Mouse (Mus musculus): ENCODE measurements at regions not wholly inside any gene's neighbourhood (a gene's known extent, or its start where the extent isn't known, plus 50 kb on each side); places are given as distances from the start of the nearest gene placed in this dataset.

DNA sequence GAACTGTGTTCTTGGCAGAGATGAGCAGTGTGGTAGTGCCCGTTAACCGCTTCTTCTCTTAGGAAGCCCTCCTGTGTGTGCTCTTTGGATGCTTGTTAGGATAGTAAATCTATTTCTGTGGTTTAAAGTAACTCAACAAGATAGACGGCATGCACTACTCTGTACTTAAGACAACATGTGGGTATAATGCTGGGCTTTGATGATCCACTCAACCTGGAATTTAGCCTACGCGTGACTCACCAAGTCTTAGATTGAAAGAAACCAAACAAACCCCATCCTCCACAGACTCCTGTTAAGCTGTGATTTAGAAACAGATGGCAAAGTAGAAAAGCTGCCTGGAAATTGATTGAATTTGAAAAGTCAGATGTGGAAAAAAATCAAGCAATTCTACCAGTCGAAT is 673.5 kb downstream of the Olfm4 start:
- no peak for DNase-seq

DNA sequence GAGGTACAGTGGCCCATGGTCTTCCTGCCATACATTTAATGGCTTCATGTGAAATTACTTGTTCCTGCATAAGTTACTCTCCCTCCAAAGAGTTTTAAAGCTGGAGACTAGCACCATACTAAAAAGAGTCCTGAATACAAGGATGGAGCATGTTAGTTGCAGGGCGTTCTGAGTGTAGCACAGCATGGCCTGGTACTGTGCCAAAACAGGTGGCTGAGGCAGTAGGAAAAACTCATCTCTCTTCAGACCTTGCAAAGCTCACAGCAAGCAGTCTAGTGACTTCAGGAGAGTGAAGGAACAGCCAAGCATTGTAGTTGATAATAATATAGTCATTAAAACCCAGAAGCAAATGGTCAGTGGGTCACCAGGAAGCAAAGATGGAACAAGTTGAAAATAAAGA is 699.0 kb downstream of the Olfm4 start:
- DNase-seq = no peak

DNA sequence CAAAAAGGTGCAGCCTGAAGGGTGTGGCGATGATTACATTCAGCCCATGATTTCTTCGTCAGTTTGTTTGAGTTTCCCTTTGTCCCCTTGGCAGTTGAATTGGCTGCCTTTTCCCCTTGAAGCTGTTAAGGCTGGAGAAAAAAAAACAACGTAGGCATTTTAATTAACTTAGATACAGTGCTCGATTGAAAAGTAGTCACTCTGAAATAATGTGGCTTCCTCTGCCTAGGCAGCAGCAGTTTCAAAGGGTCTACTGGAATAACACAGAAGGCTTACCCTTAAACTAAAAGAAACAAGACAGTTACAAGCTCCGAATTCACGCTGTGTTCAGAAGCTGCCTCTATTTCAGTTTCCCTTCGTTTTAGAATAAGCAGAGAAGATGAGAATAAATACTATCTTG is 699.4 kb downstream of the Olfm4 start:
- no peak for DNase-seq

DNA sequence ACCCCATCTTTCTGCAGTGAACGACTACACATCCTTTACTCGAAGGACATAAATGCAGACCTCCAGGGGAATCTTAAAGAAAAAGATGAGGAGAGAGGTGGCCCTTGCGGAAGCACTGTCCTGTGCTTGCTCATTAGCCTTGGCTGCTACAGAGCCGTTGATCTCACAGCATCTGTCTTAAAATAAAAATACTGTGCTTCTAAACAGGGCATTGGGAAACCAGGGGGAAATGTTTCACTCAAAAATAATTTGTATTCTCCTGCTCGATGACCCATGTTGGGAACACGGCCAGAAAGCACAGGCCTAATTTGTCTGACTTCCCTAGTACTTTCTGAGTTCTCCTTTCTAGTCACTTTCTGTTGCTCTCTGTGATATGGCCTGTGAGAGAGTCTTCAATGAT is 699.8 kb downstream of the Olfm4 start:
- peak; percentile 14 for DNase-seq

DNA sequence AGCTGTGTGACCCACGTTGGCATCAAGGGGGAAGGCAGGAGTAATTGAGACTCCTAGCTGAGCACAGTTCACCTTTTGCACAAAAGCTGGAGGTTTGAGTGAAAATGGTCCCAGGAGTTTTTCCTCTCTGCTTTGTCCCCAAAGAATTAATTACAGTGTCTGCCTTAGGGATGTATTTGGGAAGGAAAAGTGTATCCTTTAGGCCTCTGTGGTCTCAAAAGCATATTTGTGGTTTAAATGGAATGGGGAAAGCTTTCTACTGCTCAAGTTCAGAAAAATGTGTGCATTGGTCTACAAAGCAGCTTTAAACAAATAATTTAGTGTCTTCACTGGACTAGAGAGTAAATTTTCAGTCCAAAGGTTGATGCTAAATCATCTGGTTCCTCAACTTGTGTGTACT is 706.6 kb downstream of the Olfm4 start:
- DNase-seq = no peak

DNA sequence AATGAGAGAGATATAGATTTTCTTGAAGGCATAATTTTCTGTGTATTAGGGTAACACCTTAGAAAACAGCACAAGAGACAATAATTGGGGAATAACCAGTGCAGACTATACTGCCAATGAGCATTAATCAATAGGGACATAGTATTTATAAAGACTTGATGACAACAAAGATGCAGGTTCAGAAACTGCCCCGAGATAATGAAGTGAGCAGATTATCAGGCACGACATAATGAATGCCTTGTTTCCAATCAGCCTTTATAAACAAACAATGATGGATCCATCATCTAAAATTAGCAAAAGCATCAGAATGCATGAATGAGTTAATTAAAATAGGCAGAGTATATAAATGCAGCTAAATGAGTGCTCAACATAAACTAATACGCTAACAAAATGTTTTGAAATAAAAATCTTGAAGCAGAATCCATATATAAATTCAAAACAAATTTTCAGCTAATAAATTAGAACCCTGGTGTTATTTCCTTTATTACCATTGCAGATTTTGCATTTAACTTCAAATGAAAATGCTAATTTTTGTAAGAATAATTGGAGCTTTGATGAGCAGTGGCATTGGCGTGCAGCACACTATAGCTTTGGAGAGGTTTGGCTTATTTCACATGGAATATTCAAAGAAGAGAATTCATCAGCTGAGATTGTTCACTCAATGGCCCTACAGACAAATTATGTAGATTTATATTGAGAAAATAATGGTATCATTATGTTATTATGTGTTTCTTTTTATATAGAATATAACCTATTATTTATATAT is 739.1 kb downstream of the Olfm4 start:
- no peak for DNase-seq

DNA sequence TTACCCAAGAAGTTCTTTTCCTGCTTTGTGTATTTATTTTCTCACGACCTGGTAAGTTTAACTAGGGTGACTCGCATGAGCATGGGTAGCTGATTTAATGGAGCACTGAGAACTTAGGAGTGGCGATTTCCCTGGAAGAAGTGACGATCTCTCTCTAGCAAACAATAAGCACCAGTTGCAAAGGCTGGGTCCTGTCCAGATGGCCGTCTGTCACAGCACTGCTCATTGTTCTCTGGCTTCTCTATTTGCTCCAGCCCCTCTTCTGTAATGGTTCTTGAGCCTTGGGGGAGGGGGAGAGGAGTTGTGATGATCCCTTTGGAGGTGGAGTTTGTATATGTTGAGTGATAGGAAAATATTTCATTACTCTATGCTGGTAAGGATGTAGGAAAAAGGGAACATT is 747.3 kb downstream of the Olfm4 start:
- no peak for DNase-seq
